Mouse (Mus musculus) forebrain, embryonic 12.5 days (tissue): ENCODE data around the gene Osbpl9. TPM values are rescaled to one million over a fixed set of nuclear protein-coding genes. Genes with fewer than 3 reads are reported as not detected.

Experiments
- ATAC-seq: fragments of 200-750 bp; cut with Nextera tagmentation; 2 replicates; pipeline ENCODE4 v1.8.0; 2017; ENCODE audit warnings: moderate TSS enrichment; ENCODE audit not compliant: low FRiP score
- H3K27ac ChIP-seq: fragments of 300-500 bp; sonication (generic); 2 replicates; pipeline ENCODE4 v1.5.1; 2016; ENCODE audit warnings: mild to moderate bottlenecking
- H3K27me3 ChIP-seq: fragments of 300-500 bp; sonication (generic); 2 replicates; pipeline ENCODE4 v1.6.1; 2016; ENCODE audit warnings: mild to moderate bottlenecking
- H3K36me3 ChIP-seq: fragments of 300-500 bp; sonication (generic); replicated peaks from 2 replicates; pipeline ENCODE4 v1.6.1; 2016; ENCODE audit warnings: mild to moderate bottlenecking
- H3K4me1 ChIP-seq: fragments of 300-500 bp; sonication (generic); 2 replicates; pipeline ENCODE4 v1.6.1; 2016
- H3K4me2 ChIP-seq: fragments of 300-500 bp; sonication (generic); 2 replicates; pipeline ENCODE4 v1.6.1; 2016; ENCODE audit warnings: mild to moderate bottlenecking, moderate library complexity
- H3K4me3 ChIP-seq: fragments of 300-500 bp; sonication (generic); replicated peaks from 2 replicates; pipeline ENCODE4 v1.5.1; 2016; ENCODE audit warnings: mild to moderate bottlenecking
- H3K9ac ChIP-seq: fragments of 300-500 bp; sonication (generic); 2 replicates; pipeline ENCODE4 v1.6.1; 2016; ENCODE audit warnings: mild to moderate bottlenecking
- H3K9me3 ChIP-seq: fragments of 300-500 bp; sonication (generic); 2 replicates; pipeline ENCODE4 v1.6.1; 2016
- WGBS: fragments of 180-500 bp; shearing (Covaris S2); methylation state at CpG from one replicate; pipeline ENCODE4 v1.1.7; 2016; 5-methylcytosine and 5-hydroxymethylcytosine counted together
- polyA plus RNA-seq: library from polyadenylated mRNA; unstranded; fragments of >200 nt; fragmentation: Nextera tagmentation; extraction: Ambion mirVana; gene quantifications from 2 replicates; pipeline ENCODE4 v1.2.1, GENCODE M21; 2016

Osbpl9 gene
- polyA plus RNA-seq, 1 experiment from 2014 or later, result 74.6 TPM

DNA sequence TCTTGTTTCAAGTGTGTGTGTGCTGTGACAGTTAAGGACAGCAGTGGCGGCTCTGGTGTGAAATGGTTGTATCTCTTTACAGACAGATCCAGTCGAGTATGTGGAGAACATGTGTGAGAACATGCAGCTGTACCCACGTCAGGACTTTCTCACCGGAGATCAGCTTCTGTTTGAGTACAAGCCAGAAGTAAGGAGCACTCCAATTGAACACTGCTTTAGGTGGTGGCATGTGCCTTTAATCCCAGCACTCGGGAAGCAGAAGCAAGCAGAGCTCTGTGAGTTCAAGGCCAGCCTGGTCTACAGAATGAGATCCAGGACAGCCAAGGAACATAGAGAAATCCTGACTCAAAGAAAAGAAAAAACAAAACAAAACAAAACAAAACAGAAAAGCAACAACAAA, 158.8 kb downstream of the Osbpl9 start:
- Histone ChIP-seq H3K4me2 (no peak overlapping the region), H3K36me3 (peaks cover 86% of the 10 kb centered on the region), H3K4me3 (no peak overlapping the region), H3K27me3 (no peaks in the 10 kb centered on the region), H3K27ac (no peak overlapping the region), H3K4me1 (no peaks in the 10 kb centered on the region), H3K9ac (no peak overlapping the region), H3K9me3 (no peaks in the 10 kb centered on the region)
- ATAC-seq, result no peak
- 90% methylated on average over 5 of the region's 5 CpGs for WGBS

DNA sequence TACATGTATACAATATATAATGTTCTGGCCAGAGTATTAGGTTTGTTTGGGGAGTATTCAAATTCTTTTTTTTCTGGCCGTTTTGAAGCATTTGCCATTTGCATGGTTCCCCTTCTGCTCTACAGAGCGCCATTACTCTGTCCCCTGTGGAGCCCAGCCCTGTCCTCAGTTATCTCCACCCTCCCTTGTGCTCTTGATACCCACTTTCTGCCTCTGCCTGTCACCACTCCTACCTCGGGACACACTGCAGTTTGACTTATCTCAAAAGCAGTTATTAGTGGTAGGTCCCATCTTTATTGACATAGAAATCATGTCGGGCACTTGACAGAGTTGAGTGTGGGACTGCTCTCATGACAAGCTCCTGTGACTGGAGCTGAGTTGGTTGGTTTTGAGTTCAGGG, 159.3 kb downstream of the Osbpl9 start:
- H3K27ac ChIP-seq, result no peak overlapping the region

GRCm38 (mm10) chr4:109036327-109036726, 165.7 kb downstream of the Osbpl9 start:
- Histone ChIP-seq H3K9ac (no peak overlapping the region), H3K4me1 (no peaks in the 10 kb centered on the region), H3K9me3 (no peaks in the 10 kb centered on the region), H3K27me3 (no peaks in the 10 kb centered on the region), H3K4me3 (no peak overlapping the region), H3K36me3 (peaks cover 42% of the 10 kb centered on the region), H3K27ac (no peak overlapping the region), H3K4me2 (no peak overlapping the region)
- no peak for ATAC-seq

More for the DNA sequence above, 159.3 kb downstream of the Osbpl9 start:
- Histone ChIP-seq H3K9me3 (no peaks in the 10 kb centered on the region), H3K36me3 (peaks cover 80% of the 10 kb centered on the region), H3K4me1 (no peaks in the 10 kb centered on the region), H3K9ac (no peak overlapping the region), H3K27me3 (no peaks in the 10 kb centered on the region), H3K4me2 (no peak overlapping the region), H3K4me3 (no peak overlapping the region)
- no peak for ATAC-seq
- 93% methylated on average over 4 of the region's 4 CpGs for WGBS

DNA sequence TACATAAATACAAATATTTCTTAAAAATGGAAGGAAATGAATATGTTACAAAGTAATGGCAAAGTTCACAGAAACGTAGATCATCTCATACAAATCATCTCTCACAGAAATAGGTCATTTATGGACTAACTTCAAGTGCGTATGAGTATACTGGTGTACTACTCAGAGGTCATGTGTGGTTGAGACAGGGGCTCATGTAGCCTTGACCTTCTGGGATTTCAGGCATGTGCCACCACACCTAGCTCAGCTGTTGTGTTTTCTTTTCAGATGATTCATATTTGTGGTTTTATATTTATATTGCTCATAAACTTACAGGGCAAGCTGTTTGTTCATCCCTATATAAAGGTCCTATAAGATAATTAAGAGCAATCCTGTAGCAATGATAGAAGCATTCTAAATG, 171.8 kb downstream of the Osbpl9 start:
- ATAC-seq, result no peak
- no peak overlapping the region for H3K9ac ChIP-seq
- no peaks in the 10 kb centered on the region for H3K27me3 ChIP-seq
- 95% methylated on average over 2 of the region's 2 CpGs for WGBS
- H3K4me2 ChIP-seq, result no peak overlapping the region
- no peak overlapping the region for H3K4me3 ChIP-seq
- H3K36me3 ChIP-seq, result peaks cover 48% of the 10 kb centered on the region
- no peaks in the 10 kb centered on the region for H3K9me3 ChIP-seq
- no peak overlapping the region for H3K27ac ChIP-seq
- no peaks in the 10 kb centered on the region for H3K4me1 ChIP-seq

GRCm38 (mm10) chr4:109029857-109030256, 172.2 kb downstream of the Osbpl9 start:
- peaks cover 46% of the 10 kb centered on the region for H3K36me3 ChIP-seq
- H3K4me2 ChIP-seq, result no peak overlapping the region
- no peak for ATAC-seq
- no peak overlapping the region for H3K27ac ChIP-seq
- H3K27me3 ChIP-seq, result no peaks in the 10 kb centered on the region
- WGBS, result 97% methylated on average over 2 of the region's 2 CpGs
- H3K4me1 ChIP-seq, result no peaks in the 10 kb centered on the region
- H3K9ac ChIP-seq, result no peak overlapping the region
- no peaks in the 10 kb centered on the region for H3K9me3 ChIP-seq
- no peak overlapping the region for H3K4me3 ChIP-seq

- no peaks in the 10 kb centered on the region for H3K9me3 ChIP-seq
- H3K27ac ChIP-seq, result no peak overlapping the region
- H3K36me3 ChIP-seq, result peaks cover 39% of the 10 kb centered on the region
- no peaks in the 10 kb centered on the region for H3K4me1 ChIP-seq
- no peak overlapping the region for H3K4me3 ChIP-seq
- no peak overlapping the region for H3K9ac ChIP-seq
- H3K27me3 ChIP-seq, result no peaks in the 10 kb centered on the region
- H3K4me2 ChIP-seq, result no peak overlapping the region
- no peak for ATAC-seq
- WGBS, result 23% methylated on average over 3 of the region's 3 CpGs
Measured at GRCm38 (mm10) chr4:109026543-109026942, 175.5 kb downstream of the Osbpl9 start.

GRCm38 (mm10) chr4:109025061-109025460, 177.0 kb downstream of the Osbpl9 start:
- Histone ChIP-seq H3K4me1 (no peaks in the 10 kb centered on the region), H3K9ac (no peak overlapping the region), H3K27ac (no peak overlapping the region), H3K4me3 (no peak overlapping the region), H3K27me3 (no peaks in the 10 kb centered on the region), H3K4me2 (no peak overlapping the region), H3K36me3 (peaks cover 29% of the 10 kb centered on the region), H3K9me3 (no peaks in the 10 kb centered on the region)
- no peak for ATAC-seq
- WGBS, result 60% methylated on average over 3 of the region's 3 CpGs

GRCm38 (mm10) chr4:109021976-109022375, 180.1 kb downstream of the Osbpl9 start:
- H3K9me3 ChIP-seq, result no peaks in the 10 kb centered on the region
- no peak overlapping the region for H3K4me3 ChIP-seq
- peaks cover 27% of the 10 kb centered on the region for H3K36me3 ChIP-seq
- no peak overlapping the region for H3K27ac ChIP-seq
- 94% methylated on average over 1 of the region's 1 CpGs for WGBS
- H3K4me1 ChIP-seq, result no peaks in the 10 kb centered on the region
- no peak overlapping the region for H3K9ac ChIP-seq
- H3K27me3 ChIP-seq, result no peaks in the 10 kb centered on the region
- ATAC-seq, result no peak
- H3K4me2 ChIP-seq, result no peak overlapping the region

DNA sequence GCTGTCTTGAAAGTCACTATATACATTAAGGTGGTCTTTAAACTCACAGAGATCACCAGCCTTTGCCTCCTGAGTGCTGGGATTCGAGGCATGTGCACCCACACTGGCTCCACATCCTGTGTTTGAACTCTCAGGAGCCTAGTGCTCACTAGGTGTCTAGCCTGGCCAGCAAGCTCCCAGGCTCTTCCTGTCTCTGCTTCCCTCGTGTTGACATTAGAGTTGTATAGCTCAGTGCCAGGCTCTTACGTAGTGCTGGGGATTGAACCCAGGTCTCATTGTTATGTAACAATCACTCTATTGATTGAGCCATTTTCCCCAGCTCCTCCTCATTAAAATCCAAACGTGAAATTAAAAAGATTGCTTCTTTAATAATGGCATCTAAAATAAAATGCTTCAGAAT, 182.8 kb downstream of the Osbpl9 start:
- peaks cover 25% of the 10 kb centered on the region for H3K36me3 ChIP-seq
- H3K4me2 ChIP-seq, result no peak overlapping the region
- no peak overlapping the region for H3K9ac ChIP-seq
- no peaks in the 10 kb centered on the region for H3K9me3 ChIP-seq
- no peaks in the 10 kb centered on the region for H3K27me3 ChIP-seq
- no peak overlapping the region for H3K27ac ChIP-seq
- no peak for ATAC-seq
- no peak overlapping the region for H3K4me3 ChIP-seq
- WGBS, result 70% methylated on average over 4 of the region's 4 CpGs
- H3K4me1 ChIP-seq, result no peaks in the 10 kb centered on the region

DNA sequence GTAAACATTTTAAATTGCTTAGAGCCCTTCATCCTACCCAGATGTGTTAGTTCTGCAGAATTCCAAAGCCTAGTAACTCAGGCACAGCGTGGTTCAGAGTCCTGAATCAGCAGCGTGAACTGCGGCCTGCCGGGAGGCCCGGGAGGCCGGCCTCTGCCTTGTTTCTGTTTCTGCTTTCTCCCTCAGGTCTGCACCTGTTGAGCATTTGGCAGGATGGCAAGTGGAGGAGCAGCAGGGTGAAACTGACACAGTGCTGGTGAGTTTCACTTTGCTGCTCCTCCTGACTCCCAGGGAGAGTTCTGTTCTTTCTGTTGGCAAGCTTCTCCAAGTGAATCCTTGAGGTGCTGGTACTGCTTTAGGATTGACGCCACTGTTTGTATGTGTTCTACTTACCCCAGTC, 184.6 kb downstream of the Osbpl9 start:
- H3K4me3 ChIP-seq, result no peak overlapping the region
- no peak overlapping the region for H3K4me2 ChIP-seq
- H3K9ac ChIP-seq, result no peak overlapping the region
- H3K9me3 ChIP-seq, result no peaks in the 10 kb centered on the region
- ATAC-seq, result no peak
- H3K36me3 ChIP-seq, result peaks cover 27% of the 10 kb centered on the region
- H3K27ac ChIP-seq, result no peak overlapping the region
- 64% methylated on average over 7 of the region's 7 CpGs for WGBS
- no peaks in the 10 kb centered on the region for H3K27me3 ChIP-seq
- no peaks in the 10 kb centered on the region for H3K4me1 ChIP-seq

- no peaks in the 10 kb centered on the region for H3K4me1 ChIP-seq
- H3K36me3 ChIP-seq, result peaks cover 24% of the 10 kb centered on the region
- no peak overlapping the region for H3K27ac ChIP-seq
- H3K4me2 ChIP-seq, result no peak overlapping the region
- no peak for ATAC-seq
- no peaks in the 10 kb centered on the region for H3K9me3 ChIP-seq
- no peak overlapping the region for H3K4me3 ChIP-seq
- no peak overlapping the region for H3K9ac ChIP-seq
- 91% methylated on average over 4 of the region's 4 CpGs for WGBS
- no peaks in the 10 kb centered on the region for H3K27me3 ChIP-seq
Measured at GRCm38 (mm10) chr4:109014091-109014490, 188.0 kb downstream of the Osbpl9 start.
